Mouse (Mus musculus): ENCODE data around the gene Gm42791.

Gm42791 gene

DNA sequence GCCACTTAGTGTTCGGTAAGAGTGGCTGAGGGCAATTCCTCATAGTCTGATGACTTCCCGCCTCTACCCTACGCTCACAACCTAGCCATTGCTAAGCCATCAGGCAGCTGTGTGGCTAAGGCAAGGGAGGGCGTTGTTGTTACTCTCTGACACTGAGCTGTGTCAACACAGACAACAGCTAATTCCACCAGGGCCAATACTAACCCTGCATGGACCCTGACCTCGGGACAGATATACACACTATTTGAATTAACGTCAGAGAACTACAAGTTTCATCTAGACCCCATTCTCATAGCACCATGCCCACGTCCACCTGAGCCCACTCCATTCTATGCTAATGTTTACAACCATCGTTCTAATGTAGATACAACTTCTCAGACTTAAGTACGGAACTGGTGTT lies 70.9 kb downstream of the Gm42791 start:
- no peak for DNase-seq (ENCODE audit: low read depth, low spot score)

GRCm38 (mm10) chr5:148923408-148923807 lies 71.5 kb downstream of the Gm42791 start:
- DNase-seq (ENCODE audit: low read depth, low spot score) = no peak

DNA sequence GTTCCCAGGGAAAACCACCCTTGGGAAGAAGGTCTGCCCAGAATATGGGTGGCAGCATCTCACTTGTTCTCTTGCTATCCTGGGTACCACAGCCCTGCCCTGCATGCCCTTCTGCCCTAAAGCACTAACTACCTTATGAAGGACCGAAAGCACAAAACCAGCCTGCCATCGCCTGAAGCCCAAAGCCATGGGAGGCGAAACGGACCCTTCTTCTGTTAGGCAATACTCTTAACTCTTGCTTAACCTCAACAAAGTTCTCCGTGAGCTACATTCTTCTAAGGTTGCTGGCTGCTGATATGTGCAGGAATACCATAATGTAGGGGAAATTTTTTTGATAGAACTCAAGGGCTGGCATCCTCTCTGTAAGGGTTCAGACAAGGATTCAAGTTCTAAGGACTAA lies 72.2 kb downstream of the Gm42791 start:
- DNase-seq (ENCODE audit: low read depth, low spot score) = no peak

DNA sequence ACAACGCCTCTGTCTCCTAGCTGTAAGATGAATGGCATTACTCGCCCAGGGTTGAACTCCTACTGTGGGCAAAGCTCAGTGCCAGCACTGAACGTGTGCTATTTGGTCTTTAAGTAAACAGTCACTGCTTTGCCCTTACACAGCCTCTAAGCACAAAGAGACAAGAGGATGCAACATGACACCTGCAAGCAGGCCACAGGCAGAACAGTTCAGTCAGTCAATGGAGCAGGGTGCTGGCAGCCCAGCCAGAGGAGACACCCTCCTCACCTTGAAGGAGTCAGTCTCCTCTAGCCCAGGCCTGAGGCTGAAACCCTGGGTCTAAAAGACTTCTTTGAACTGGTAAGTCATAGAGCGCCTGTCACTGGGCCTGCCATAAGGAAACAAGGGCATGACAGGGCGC lies 76.9 kb downstream of the Gm42791 start:
- no peak for DNase-seq (ENCODE audit: low read depth, low spot score)

GRCm38 (mm10) chr5:148916775-148917174 lies 78.2 kb downstream of the Gm42791 start:
- DNase-seq (ENCODE audit: low read depth, low spot score) = no peak

DNA sequence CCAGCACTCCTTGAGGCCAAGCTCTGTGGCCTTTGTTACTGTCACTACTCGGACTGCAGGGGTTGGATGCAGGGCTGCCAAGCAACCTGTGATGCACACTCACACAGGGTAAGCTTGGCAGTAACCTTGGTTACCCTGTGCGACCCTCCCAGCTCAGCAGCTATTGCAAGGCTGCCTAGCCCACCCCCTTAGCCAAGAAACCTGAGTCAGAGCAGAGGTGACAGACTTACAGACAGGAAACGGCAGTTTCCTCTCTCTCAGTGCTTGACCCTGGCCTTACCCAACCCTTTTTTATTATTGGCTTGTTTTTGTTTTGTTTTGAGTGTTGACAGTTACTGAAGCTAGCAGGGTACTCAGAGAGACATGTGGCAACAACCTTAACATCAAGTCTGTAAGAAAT lies 82.7 kb downstream of the Gm42791 start:
- DNase-seq (ENCODE audit: low read depth, low spot score) = no peak

- DNase-seq (ENCODE audit: low read depth, low spot score) = no peak
Measured at GRCm38 (mm10) chr5:148910066-148910465, 84.9 kb downstream of the Gm42791 start.

DNA sequence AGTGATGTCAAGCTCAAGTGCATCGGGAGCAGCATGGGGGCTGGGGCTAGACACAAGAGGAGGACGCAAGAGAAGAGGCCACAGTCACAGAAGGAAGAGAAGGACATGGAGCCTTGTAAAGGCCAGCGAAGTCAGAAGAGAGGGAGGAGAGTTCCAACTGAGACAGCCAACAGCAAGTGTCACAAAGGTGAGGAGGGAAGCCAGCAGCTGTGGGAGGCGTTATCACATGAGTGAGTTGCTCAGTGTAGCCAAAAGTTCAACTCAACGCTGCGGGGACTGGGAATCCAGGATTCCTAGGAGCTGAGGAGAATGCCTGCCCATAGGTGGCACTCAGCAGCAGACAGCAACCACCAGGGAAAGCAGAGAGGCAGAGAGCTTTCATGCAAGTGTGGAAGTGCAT lies 85.5 kb downstream of the Gm42791 start:
- DNase-seq (ENCODE audit: low read depth, low spot score) = no peak

- no peak for DNase-seq (ENCODE audit: low read depth, low spot score)
Measured at GRCm38 (mm10) chr5:148909057-148909395, 85.9 kb downstream of the Gm42791 start.

DNA sequence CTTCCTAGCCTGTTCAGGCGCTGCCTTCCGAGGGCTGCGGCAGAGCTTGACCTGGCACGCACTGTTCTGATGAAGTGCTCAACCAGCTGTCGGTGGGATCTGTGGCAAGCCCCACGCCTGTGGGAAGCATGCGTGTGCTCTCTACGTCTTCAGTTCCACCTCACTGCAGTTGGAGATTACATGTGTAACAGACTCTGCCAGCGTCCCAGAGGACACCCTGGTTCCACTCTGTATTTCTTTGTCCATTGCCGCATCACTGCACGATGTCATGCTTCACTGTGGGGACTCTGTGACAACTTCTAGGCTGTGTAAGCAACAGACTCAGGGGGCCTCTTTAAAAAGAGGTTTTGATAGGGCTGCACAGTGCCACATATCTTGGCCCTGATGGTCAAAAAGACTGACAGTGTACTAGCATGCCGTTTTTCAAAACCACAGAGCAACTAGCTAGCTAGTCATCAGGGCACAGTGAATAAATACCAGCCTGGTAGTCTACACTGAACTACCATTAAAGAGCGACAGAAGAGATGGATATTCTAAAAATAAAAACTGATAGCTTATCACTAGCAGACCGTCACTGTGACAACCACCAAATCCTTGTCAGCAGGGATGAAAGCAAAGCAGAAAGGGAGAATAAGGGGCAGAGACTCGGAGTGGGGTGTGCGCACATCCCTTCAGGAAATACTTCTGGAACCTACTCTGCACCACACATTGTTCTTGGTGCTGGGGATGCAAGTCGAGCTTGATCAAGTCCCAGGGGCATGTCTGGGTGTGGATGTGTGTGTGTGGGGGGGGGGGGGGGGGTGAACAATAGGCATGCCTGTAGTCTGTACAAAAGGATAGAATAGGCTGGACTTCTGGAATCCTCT lies 86.5 kb downstream of the Gm42791 start:
- DNase-seq (ENCODE audit: low read depth, low spot score) = no peak

DNA sequence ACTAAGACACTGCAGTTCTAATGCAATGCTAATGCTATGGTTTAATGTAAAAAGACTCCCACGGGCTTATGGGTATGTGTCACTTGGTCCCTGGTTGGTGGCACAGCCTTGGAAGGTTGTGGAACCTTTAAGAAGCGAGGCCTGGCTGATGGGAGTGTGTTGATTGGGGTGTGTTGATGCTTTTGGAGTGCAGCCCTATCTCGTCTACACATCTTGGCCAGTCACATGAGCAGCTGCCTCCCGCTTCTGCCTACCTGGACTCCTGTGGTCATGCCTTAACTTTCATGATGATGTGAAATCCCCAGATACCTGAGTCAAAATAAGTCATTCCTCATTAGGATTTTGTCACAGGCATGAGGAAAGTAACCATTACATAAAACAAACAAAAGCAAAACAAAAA lies 88.6 kb downstream of the Gm42791 start:
- no peak for DNase-seq (ENCODE audit: low read depth, low spot score)

DNA sequence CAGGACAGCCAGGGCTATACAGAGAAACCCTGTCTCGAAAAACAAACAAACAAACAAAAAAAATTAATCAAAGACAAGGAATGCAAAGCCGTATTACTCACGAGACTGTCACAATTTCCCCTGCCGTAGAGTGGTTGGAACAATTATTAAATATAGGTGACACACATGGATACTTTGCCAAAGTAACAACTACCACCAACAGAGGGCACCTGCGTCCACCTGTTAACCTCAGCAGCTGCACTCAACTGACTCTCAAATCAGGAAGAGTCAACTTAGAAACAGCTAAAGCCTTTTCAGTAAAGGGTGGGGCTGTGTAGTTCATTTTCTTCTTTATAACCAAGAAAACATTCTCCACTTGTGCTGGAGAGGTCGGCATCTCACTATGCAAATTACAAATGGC lies 90.1 kb downstream of the Gm42791 start:
- DNase-seq (ENCODE audit: low read depth, low spot score) = no peak

DNA sequence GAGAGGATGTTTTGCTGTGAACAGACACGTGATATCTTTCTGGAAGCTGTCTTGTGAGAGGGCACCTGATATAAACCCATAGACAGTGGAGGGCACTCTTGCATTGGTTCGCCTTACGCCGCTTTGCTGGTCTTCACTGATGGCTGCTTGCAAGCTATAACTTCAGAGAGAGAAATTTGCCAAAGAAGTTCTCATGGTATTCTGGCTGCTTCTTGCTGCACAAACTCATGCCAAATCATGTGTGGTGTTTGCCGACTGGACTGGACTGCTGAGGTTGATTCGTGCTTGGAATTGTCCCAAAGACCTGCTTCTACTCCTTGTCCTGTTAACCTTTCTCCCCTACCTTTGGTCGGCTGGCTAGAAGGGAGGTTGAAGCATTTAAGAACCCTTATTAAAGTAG lies 95.6 kb downstream of the Gm42791 start:
- no peak for DNase-seq (ENCODE audit: low read depth, low spot score)

GRCm38 (mm10) chr5:148897941-148898417 lies 97.0 kb downstream of the Gm42791 start:
- DNase-seq (ENCODE audit: low read depth, low spot score) = no peak

DNA sequence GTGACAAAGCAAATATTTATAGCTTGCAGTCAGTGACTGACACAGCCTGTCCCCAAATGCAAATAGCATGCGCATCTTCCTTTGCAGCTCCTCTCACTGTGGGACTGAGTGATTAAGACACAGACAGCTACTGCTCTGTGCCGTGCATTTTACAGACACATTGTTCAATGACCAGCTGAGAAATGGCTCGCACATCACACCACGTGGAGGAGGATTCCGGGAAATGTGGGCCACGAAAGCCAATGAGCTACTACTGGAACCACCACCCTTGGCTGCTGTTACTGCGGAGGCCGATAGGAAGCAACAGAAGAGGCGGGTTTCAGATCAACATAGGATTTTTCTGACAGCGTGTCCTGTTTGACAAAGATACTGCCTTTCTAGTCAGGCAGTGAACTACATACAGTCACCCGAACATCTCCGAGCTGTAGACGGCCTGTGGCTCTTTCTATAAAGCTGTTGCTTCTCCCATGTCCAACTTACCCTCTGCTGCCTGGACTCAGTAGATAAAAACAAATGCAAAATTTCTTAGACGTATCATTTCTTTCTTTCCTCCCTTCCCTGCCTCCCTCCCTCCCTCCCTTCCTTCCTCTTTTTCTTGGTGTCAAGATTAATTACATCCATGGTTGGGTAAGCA lies 97.8 kb downstream of the Gm42791 start:
- no peak for DNase-seq (ENCODE audit: low read depth, low spot score)

GRCm38 (mm10) chr5:148896515-148896914 lies 98.4 kb downstream of the Gm42791 start:
- DNase-seq (ENCODE audit: low read depth, low spot score) = no peak

- DNase-seq (ENCODE audit: low read depth, low spot score) = no peak
Measured at GRCm38 (mm10) chr5:148895833-148896232, 99.1 kb downstream of the Gm42791 start.

DNA sequence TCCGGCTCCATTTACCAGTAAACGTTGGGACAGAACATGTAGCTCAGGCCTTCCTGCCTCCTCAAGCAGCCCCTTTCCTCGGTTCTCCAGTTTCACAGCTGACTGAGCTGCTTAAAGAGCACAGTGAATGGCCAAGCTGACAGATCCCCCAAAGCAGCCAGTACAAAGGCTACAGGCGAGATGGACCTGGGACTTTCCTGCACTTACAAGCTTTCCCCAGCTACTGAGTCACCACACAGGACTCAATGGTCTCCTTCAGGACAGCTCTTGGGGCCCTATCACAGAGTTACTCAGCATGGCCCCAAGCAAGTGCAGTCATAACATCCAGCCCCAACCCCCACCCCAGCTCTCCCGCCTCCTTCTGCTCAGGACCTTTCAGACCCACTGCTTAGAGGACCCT lies 99.9 kb downstream of the Gm42791 start:
- DNase-seq (ENCODE audit: low read depth, low spot score) = no peak

GRCm38 (mm10) chr5:148890237-148890636 lies 104.7 kb downstream of the Gm42791 start:
- DNase-seq (ENCODE audit: low read depth, low spot score) = no peak

GRCm38 (mm10) chr5:148888032-148888431 lies 106.9 kb downstream of the Gm42791 start:
- DNase-seq (ENCODE audit: low read depth, low spot score) = no peak

DNA sequence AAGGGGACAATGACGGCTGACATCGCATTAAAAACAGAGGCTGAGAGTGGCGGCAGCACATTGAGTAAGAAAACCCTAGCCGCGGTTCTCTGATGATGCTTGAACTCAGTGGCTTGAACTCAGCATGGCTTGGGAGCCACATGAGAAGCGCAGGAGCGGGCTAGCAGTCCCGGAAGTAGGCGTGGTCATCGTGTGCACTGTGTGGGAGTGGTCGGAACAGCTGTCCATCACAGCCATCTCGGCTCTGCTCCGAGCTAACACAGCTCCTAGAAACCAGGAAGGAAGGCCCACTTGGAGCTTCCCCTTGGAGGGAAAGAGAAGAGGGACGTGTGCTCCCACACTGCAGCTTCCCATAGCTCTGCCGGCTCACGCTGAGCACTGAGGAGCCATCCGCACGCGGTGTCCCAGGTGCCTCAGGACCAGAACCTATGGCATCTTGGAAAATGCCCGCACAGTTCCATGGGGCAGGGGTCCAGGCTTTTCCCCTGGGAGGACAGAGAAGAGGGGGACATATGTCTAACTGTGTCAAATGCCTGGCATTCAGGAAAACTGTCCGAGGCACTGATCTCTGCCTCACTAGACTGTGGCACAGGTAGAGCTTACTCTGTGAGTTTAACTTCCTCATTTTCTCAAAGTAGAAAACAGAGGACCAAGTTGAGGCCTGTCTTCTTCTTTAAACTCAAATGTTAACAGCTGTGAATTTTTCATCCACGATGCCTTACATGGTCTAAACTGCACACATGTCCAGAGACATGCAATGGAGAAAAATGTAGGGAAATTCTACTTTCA lies 108.9 kb downstream of the Gm42791 start:
- peak; percentile 75 for DNase-seq (ENCODE audit: low read depth, low spot score)

DNA sequence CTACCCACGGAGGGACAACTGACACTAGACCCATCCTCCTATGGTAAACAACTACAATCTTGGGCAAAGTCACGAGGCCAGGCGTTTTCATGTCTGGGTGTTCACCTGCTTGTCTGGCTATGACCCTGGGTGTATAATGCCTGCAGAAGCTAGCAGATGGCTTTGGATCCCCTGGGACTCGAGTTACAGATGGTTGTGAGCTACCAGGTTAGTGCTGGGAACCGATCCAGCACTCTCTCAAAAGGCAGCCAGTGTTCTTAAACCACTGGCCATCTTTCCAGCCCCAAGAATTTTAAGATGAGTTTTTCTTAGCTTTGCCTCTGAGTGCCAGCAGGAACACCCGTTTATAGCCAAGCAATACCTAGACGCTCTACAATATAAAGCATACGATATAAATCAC lies 111.3 kb downstream of the Gm42791 start:
- no peak for DNase-seq (ENCODE audit: low read depth, low spot score)

All from WW6 (cell line).